Mouse (Mus musculus) limb, embryonic 14.5 days (tissue): ENCODE results near the gene Extl1. TPM values are rescaled to one million over a fixed set of nuclear protein-coding genes. Genes with fewer than 3 reads are reported as not detected.

Source experiments
- ATAC-seq: fragments of 200-750 bp; cut with Nextera tagmentation; 2 replicates; pipeline ENCODE4 v1.8.0; 2017; ENCODE audit warnings: low read depth, moderate number of reproducible peaks, moderate TSS enrichment; ENCODE audit not compliant: low FRiP score
- DNase-seq: peaks from one replicate; pipeline ENCODE4 v3.0.0-alpha.2; 2015; ENCODE audit warnings: low spot score
- H3K27ac ChIP-seq: fragments of 300-500 bp; sonication (generic); replicated peaks from 2 replicates; pipeline ENCODE4 v1.5.1; 2014; ENCODE audit warnings: low read depth, mild to moderate bottlenecking, low read length, moderate library complexity, mixed read lengths
- H3K27me3 ChIP-seq: fragments of 300-500 bp; sonication (generic); 2 replicates; pipeline ENCODE4 v1.6.1; 2014; ENCODE audit warnings: low read length, mixed read lengths; ENCODE audit not compliant: control insufficient read depth, insufficient read depth
- H3K36me3 ChIP-seq: fragments of 300-500 bp; sonication (generic); 2 replicates; pipeline ENCODE4 v1.6.1; 2014; ENCODE audit warnings: mild to moderate bottlenecking, low read length, moderate library complexity, mixed read lengths; ENCODE audit not compliant: control insufficient read depth, insufficient read depth
- H3K4me1 ChIP-seq: fragments of 300-500 bp; sonication (generic); 2 replicates; pipeline ENCODE4 v1.6.1; 2014; ENCODE audit warnings: antibody characterized with exemption, low read length, mixed read lengths; ENCODE audit not compliant: control insufficient read depth, insufficient read depth
- H3K4me2 ChIP-seq: fragments of 300-500 bp; sonication (generic); replicated peaks from 2 replicates; pipeline ENCODE4 v1.6.1; 2014; ENCODE audit warnings: low read depth, mild to moderate bottlenecking, low read length, moderate library complexity; ENCODE audit not compliant: severe bottlenecking
- H3K4me3 ChIP-seq: fragments of 300-500 bp; sonication (generic); replicated peaks from 2 replicates; pipeline ENCODE4 v1.5.1; 2014; ENCODE audit warnings: low read length
- H3K9ac ChIP-seq: fragments of 300-500 bp; sonication (generic); 2 replicates; pipeline ENCODE4 v1.6.1; 2014; ENCODE audit warnings: mild to moderate bottlenecking, low read depth, low read length, moderate library complexity; ENCODE audit not compliant: severe bottlenecking
- H3K9me3 ChIP-seq: fragments of 300-500 bp; sonication (generic); 2 replicates; pipeline ENCODE4 v1.6.1; 2016; ENCODE audit warnings: low read length; ENCODE audit not compliant: control insufficient read depth
- POLR2A ChIP-seq: fragments of 200-500 bp; IDR thresholded peaks from 2 replicates; pipeline ENCODE4 v1.8.0; 2012; ENCODE audit warnings: inconsistent platforms, mild to moderate bottlenecking, moderate library complexity, borderline replicate concordance; ENCODE audit not compliant: insufficient read depth, insufficient read length; ENCODE audit errors: extremely low read depth
- WGBS: fragments of 180-500 bp; shearing (Covaris S2); extraction: QIAGEN DNeasy Blood & Tissue Kit; methylation state at CpG from one replicate; pipeline ENCODE4 v1.1.7; 2014; 5-methylcytosine and 5-hydroxymethylcytosine counted together
- polyA plus RNA-seq, 2 experiments: library from polyadenylated mRNA; depleted of rRNA in 1 of 2; stranded (reverse) in 1 of 2; unstranded in 1 of 2; fragments of >200 nt; fragmentation: Nextera tagmentation in 1 of 2; extraction: Ambion mirVana in 1 of 2; gene quantifications; 2 replicates each; pipeline versions ENCODE4 v1.2.1 to v1.2.3; 2012 to 2014

The Extl1 gene
- polyA plus RNA-seq, 2 experiments: 7.2 to 10.0 TPM

GRCm38 (mm10) chr4:134321524-134321923 lies 62.1 kb downstream of the Extl1 start:
- 62% methylated on average over 3 of the region's 3 CpGs for WGBS
- TF ChIP-seq POLR2A: no peak
- ATAC-seq: no peak
- H3K4me2 ChIP-seq: no peak overlapping the region
- no peak for DNase-seq
- no peaks in the 10 kb centered on the region for H3K27me3 ChIP-seq
- no peak overlapping the region for H3K9ac ChIP-seq
- no peaks in the 10 kb centered on the region for H3K36me3 ChIP-seq
- H3K9me3 ChIP-seq: no peaks in the 10 kb centered on the region
- no peaks in the 10 kb centered on the region for H3K4me1 ChIP-seq
- H3K27ac ChIP-seq: no peak overlapping the region
- H3K4me3 ChIP-seq: no peak overlapping the region

GRCm38 (mm10) chr4:134319674-134320073 lies 64.0 kb downstream of the Extl1 start:
- H3K4me3 ChIP-seq: no peak overlapping the region
- ATAC-seq: no peak
- H3K27me3 ChIP-seq: no peaks in the 10 kb centered on the region
- no peak overlapping the region for H3K4me2 ChIP-seq
- no peak overlapping the region for H3K27ac ChIP-seq
- DNase-seq: no peak
- no peak overlapping the region for H3K9ac ChIP-seq
- H3K4me1 ChIP-seq: peaks cover 2% of the 10 kb centered on the region; the same call in 1 of the 2 replicates
- no peaks in the 10 kb centered on the region for H3K9me3 ChIP-seq
- TF ChIP-seq POLR2A: no peak
- 59% methylated on average over 5 of the region's 5 CpGs for WGBS
- no peaks in the 10 kb centered on the region for H3K36me3 ChIP-seq

GRCm38 (mm10) chr4:134319074-134319473 lies 64.6 kb downstream of the Extl1 start:
- Histone ChIP-seq H3K4me3 (no peak overlapping the region), H3K4me2 (no peak overlapping the region), H3K4me1 (peaks cover 7% of the 10 kb centered on the region; the same call in 1 of the 2 replicates), H3K36me3 (no peaks in the 10 kb centered on the region), H3K9me3 (no peaks in the 10 kb centered on the region), H3K9ac (no peak overlapping the region), H3K27me3 (no peaks in the 10 kb centered on the region), H3K27ac (no peak overlapping the region)
- no peak for ATAC-seq
- DNase-seq: no peak
- 83% methylated on average over 5 of the region's 5 CpGs for WGBS
- TF ChIP-seq POLR2A: no peak

GRCm38 (mm10) chr4:134316390-134316789 lies 67.3 kb downstream of the Extl1 start:
- no peak overlapping the region for H3K4me3 ChIP-seq
- no peak for DNase-seq
- peaks cover 7% of the 10 kb centered on the region; the same call in 1 of the 2 replicates for H3K4me1 ChIP-seq
- H3K27me3 ChIP-seq: no peaks in the 10 kb centered on the region
- WGBS: 42% methylated on average over 16 of the region's 16 CpGs
- H3K36me3 ChIP-seq: no peaks in the 10 kb centered on the region
- no peak for ATAC-seq
- no peak overlapping the region for H3K9ac ChIP-seq
- TF ChIP-seq POLR2A: no peak
- H3K9me3 ChIP-seq: no peaks in the 10 kb centered on the region; the same call in 1 of the 2 replicates
- no peak overlapping the region for H3K4me2 ChIP-seq
- H3K27ac ChIP-seq: no peak overlapping the region

GRCm38 (mm10) chr4:134315470-134315869 lies 68.2 kb downstream of the Extl1 start:
- 70% methylated on average over 9 of the region's 9 CpGs for WGBS
- Histone ChIP-seq H3K4me2 (no peak overlapping the region), H3K27me3 (no peaks in the 10 kb centered on the region), H3K9me3 (no peaks in the 10 kb centered on the region; the same call in 1 of the 2 replicates), H3K9ac (no peak overlapping the region), H3K4me3 (no peak overlapping the region), H3K36me3 (no peaks in the 10 kb centered on the region), H3K27ac (no peak overlapping the region), H3K4me1 (peaks cover 7% of the 10 kb centered on the region; the same call in 1 of the 2 replicates)
- ATAC-seq: no peak
- TF ChIP-seq POLR2A: no peak
- DNase-seq: no peak
